Mouse (Mus musculus) CH12.LX (cell line): ENCODE results near the gene Chst15.

Experiments
- CTCF ChIP-seq, 2 experiments: IDR thresholded peaks in 1 of 2; conservative IDR thresholded peaks in 1 of 2; 2 replicates each; pipeline ENCODE4 v1.5.1; 2011 to 2012; ENCODE audit warnings: low read depth in 2 of 2, low read length in 2 of 2, improper control_type of control experiment in 1 of 2, inconsistent platforms in 1 of 2, mild to moderate bottlenecking in 1 of 2, moderate library complexity in 1 of 2
- ELF1 ChIP-seq: IDR thresholded peaks from 2 replicates; pipeline ENCODE4 v1.6.1; 2014; ENCODE audit warnings: low read depth, mild to moderate bottlenecking, inconsistent platforms, low read length, improper control_type of control experiment
- EP300 ChIP-seq: IDR thresholded peaks from 2 replicates; pipeline ENCODE4 v1.6.1; 2011; ENCODE audit warnings: low read length, improper control_type of control experiment
- IRF4 ChIP-seq: IDR thresholded peaks from 2 replicates; pipeline ENCODE4 v1.6.1; 2014; ENCODE audit warnings: low read depth, mild to moderate bottlenecking, inconsistent platforms, low read length, improper control_type of control experiment
- KAT2A ChIP-seq: IDR thresholded peaks from 2 replicates; pipeline ENCODE4 v1.6.1; 2012; ENCODE audit warnings: low read length, improper control_type of control experiment, inconsistent platforms; ENCODE audit not compliant: insufficient replicate concordance
- MAFK ChIP-seq: IDR thresholded peaks from 2 replicates; pipeline ENCODE4 v1.6.1; 2011; ENCODE audit warnings: low read length, improper control_type of control experiment; ENCODE audit not compliant: insufficient replicate concordance
- NRF1 ChIP-seq: IDR thresholded peaks from 2 replicates; pipeline ENCODE4 v1.6.1; 2014; ENCODE audit warnings: low read depth, mild to moderate bottlenecking, inconsistent platforms, low read length, improper control_type of control experiment, moderate library complexity
- POLR2A ChIP-seq: IDR thresholded peaks from 2 replicates; pipeline ENCODE4 v1.6.1; 2011; ENCODE audit warnings: low read depth, mild to moderate bottlenecking, improper control_type of control experiment, low read length
- POLR2AphosphoS2 ChIP-seq: IDR thresholded peaks from 2 replicates; pipeline ENCODE4 v1.6.1; 2011; ENCODE audit warnings: low read depth, low read length, improper control_type of control experiment
- RCOR1 ChIP-seq: conservative IDR thresholded peaks from 2 replicates; pipeline ENCODE4 v1.6.1; 2012; ENCODE audit warnings: low read depth, mild to moderate bottlenecking, inconsistent platforms, low read length, improper control_type of control experiment
- SMC3 ChIP-seq: IDR thresholded peaks from 2 replicates; pipeline ENCODE4 v1.6.1; 2011; ENCODE audit warnings: low read depth, low read length, improper control_type of control experiment
- UBTF ChIP-seq: IDR thresholded peaks from 2 replicates; pipeline ENCODE4 v1.6.1; 2012; ENCODE audit warnings: low read depth, mild to moderate bottlenecking, inconsistent platforms, low read length, improper control_type of control experiment, moderate library complexity
- USF1 ChIP-seq: IDR thresholded peaks from 2 replicates; pipeline ENCODE4 v1.6.1; 2014; ENCODE audit warnings: low read depth, mild to moderate bottlenecking, inconsistent platforms, low read length, improper control_type of control experiment
- ZC3H11A ChIP-seq: IDR thresholded peaks from 2 replicates; pipeline ENCODE4 v1.6.1; 2012; ENCODE audit warnings: low read depth, mild to moderate bottlenecking, inconsistent platforms, low read length, improper control_type of control experiment

DNA sequence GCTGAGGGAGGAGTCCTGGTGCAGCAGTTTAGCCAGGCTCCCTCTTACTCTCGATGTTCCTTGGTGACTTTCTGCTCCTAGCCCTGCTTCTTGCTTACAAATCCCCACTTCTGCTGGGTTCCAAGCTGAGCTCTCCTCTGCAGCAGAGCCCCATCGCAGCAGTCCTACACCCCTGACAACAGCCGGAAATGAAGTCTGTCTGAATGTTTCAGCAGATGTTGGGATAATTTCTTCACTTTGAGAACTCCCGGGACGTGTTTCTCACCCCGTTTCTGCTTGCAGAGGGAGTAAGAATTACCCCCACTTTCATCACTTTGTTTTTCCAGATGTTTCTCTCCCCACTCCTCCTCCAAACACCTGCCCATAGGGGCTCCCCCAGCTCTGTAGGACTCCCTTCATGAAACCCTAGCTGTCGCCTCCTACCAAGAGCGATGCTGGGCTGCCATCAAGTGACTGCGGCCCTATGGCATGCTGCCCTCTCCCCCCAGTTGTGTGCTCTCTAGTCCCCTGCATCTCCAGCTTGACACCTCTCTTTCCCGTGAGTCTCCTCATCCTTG lies 67.4 kb downstream of the Chst15 start:
- TF ChIP-seq CTCF (conservative IDR thresholded peaks at IDR 0.05 in 1 of 2, IDR thresholded peaks at IDR 0.05 in 1 of 2; ENCODE audit: low read depth in 2 of 2, low read length in 2 of 2) = no peak
- TF ChIP-seq UBTF = no peak
- no peak for TF ChIP-seq POLR2A
- no peak for TF ChIP-seq NRF1
- no peak for TF ChIP-seq ELF1
- no peak for TF ChIP-seq POLR2AphosphoS2
- no peak for TF ChIP-seq IRF4
- no peak for TF ChIP-seq ZC3H11A
- TF ChIP-seq SMC3 = no peak
- TF ChIP-seq KAT2A = no peak
- no peak for TF ChIP-seq EP300
- TF ChIP-seq RCOR1 = no peak
- no peak for TF ChIP-seq MAFK
- TF ChIP-seq USF1 = no peak
